Mouse (Mus musculus): ENCODE data around the gene Zfp292. TPM values are rescaled to one million over a fixed set of nuclear protein-coding genes. Genes with fewer than 3 reads are reported as not detected.
A peak's percentile ranks its signal among the peaks of the same experiment; 100 is the strongest.

Zfp292 gene
- total RNA-seq, 2 experiments from 2014 or later, result 21.4 to 22.4 TPM

DNA sequence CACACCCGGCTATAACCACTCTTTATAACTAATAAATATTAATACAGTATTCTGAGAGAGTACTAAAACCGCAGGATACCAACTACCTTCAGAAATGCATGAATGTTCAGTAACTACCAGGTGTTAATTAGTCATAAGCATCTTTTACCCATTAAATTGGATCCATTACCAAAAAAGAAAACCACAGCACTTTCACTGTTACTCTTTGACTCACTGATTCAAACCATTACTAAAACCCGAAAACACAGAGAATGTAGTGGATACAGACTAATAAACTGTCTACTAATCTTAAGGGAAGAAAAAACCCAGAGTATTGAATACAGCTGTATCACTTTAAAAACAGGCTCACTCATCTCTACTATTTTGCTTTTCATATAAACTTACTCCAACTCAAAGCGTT is 62.9 kb downstream of the Zfp292 start:
- intact Hi-C loops (cut with DNase I), result no loop called here
- DNase-seq, result no peak

- no peak for DNase-seq
- intact Hi-C loops (cut with DNase I), result no loop called here
Observed at GRCm38 (mm10) chr4:34801166-34802034, 81.4 kb downstream of the Zfp292 start.

DNA sequence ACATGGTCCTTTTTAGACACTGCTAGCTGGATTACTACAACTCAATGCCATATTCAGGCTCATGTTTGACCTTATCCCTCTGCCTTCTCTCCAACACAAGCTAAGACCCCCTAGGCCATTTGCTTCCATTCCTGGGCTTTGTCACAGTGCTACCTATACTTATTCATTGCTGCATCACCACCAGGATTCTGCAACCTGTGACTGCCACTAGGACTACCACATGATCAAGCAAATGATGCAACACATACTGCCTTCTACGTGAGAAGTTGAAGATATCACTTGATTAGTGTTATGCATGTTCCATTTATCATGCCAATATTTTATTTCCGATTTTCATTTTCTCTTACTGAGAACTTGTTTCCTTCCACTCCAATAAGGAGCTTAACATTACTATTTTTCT is 84.8 kb downstream of the Zfp292 start:
- DNase-seq, result no peak
- intact Hi-C loops (cut with DNase I), result no loop called here

GRCm38 (mm10) chr4:34797294-34797983 is 85.3 kb downstream of the Zfp292 start:
- DNase-seq, result no peak
- intact Hi-C loops (cut with DNase I), result no loop called here

- no peak for DNase-seq
- intact Hi-C loops (cut with DNase I), result no loop called here
Observed at GRCm38 (mm10) chr4:34796294-34796693, 86.5 kb downstream of the Zfp292 start.

DNA sequence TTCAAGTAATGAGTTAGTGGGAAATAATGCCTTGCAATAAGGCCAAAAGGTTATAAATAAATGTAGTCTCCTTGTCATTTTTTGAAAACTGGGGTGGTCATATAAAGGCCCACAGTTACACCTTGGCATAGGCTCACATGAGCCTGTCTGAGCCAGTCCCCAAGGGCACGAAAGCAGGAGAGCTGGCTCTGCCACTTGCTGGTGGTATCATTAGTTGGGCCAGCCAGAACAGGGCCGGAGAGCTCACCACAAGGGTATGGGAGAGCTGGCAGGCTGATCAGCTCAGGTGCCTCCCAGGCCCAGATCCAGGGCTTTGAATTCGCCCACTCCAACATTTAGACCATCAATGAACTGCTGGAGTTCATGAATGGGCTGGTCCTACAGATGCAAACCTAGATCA is 96.3 kb downstream of the Zfp292 start:
- DNase-seq, result no peak
- intact Hi-C loops (cut with DNase I), result no loop called here

DNA sequence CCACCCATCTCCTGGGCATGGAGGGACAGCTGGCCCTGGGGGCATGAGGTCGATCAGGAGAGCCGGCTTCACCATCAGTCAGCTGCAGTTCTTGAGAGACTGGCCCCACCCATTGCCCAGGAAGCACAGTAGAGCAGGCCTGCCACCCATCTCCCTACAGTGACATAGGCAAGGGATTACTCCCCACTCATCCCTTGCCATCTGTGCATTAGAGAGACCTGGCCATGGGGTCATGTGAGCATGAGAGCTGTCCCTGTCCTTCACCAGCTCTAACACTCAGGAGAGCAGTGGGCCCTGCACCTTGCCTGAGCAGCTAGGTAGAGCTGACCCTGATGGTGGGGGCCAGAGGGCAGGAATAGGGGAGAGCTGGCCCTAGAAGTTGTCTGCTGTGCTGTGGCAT is 97.1 kb downstream of the Zfp292 start:
- intact Hi-C loops (cut with DNase I), result loop anchor here (2.0 kb wide), 1 partner anchor 137 kb away; no protein-coding TSS in a partner anchor

GRCm38 (mm10) chr4:34784865-34785264 is 97.9 kb downstream of the Zfp292 start:
- intact Hi-C loops (cut with DNase I), result loop anchor here (2.0 to 5.0 kb wide), 2 partner anchors 138 to 437 kb away; no protein-coding TSS in a partner anchor

More for the DNA sequence above, 97.1 kb downstream of the Zfp292 start:
- DNase-seq, result no peak

GRCm38 (mm10) chr4:34782730-34783129 is 100.0 kb downstream of the Zfp292 start:
- DNase-seq, result peak; percentile 26 to 34
- intact Hi-C loops (cut with DNase I), result loop anchor here (5.0 kb wide), 1 partner anchor 440 kb away; no protein-coding TSS in a partner anchor

More at GRCm38 (mm10) chr4:34784865-34785264, 97.9 kb downstream of the Zfp292 start:
- no peak for DNase-seq

GRCm38 (mm10) chr4:34777677-34778527 is 104.9 kb downstream of the Zfp292 start, which contains the start of gene Smim8:
TSS of gene Smim8 (minus strand) at chr4:34778423.
- DNase-seq, result peak; percentile 93 to 96
- intact Hi-C loops (cut with DNase I), result loop anchor here (1.0 to 5.0 kb wide), 3 partner anchors 91 to 166 kb away; partner anchors contain the start of genes Orc3, Rars2, Slc35a1 and Zfp292

- intact Hi-C loops (cut with DNase I), result no loop called here
- no peak for DNase-seq
Observed at GRCm38 (mm10) chr4:34771652-34772371, 110.9 kb downstream of the Zfp292 start.

DNA sequence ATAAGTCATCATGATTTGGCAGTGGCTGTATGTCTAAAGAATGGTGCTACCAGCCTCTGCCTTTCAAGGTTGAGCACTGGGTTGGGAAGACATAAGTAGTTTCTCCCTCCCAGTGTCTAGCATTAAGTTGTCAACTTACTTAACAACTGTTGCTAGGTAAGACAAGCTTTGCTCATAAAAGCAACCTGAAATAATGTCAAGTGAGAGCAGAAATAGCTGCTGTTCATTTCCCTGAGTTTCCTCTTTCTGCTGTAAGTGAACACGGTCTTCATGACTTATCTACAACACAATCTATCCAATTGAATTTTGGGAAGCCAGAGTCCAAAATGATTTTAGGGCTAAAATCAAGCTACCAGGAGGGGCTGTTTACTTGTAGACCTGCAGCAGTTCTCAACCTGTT is 126.6 kb downstream of the Zfp292 start, which contains the start of gene Gm136:
Gene Gm136 (minus strand): TSS at position 101 of the 400 bp plus-strand sequence.
- no peak for DNase-seq
- intact Hi-C loops (cut with DNase I), result no loop called here

Other genes starting within 250 kb of the Zfp292 start
- 10 to 100 TPM; 19.6 to 24.5 TPM for gene Slc35a1, start 195.5 kb downstream of the Zfp292 start, total RNA-seq (2021)
- under 1 TPM; 0.10 to 0.29 TPM for gene Cfap206, start 152.8 kb downstream of the Zfp292 start, total RNA-seq (2021)
- not detected for gene Gm136, start 126.7 kb downstream of the Zfp292 start, total RNA-seq (2021)
- gene Smim8, start 104.5 kb downstream of the Zfp292 start, total RNA-seq (2021), result 10 to 100 TPM; 44.5 to 50.7 TPM
- not detected for gene Cga, start 10.8 kb upstream of the Zfp292 start, total RNA-seq (2021)

Measured in heart, postnatal 10 days (tissue).